Mouse (Mus musculus) heart, embryonic 13.5 days (tissue): ENCODE results near the gene Hexdc. TPM values are rescaled to one million over a fixed set of nuclear protein-coding genes. Genes with fewer than 3 reads are reported as not detected.

Source experiments
- ATAC-seq: fragments of 200-750 bp; cut with Nextera tagmentation; 2 replicates; pipeline ENCODE4 v1.8.0; 2017; ENCODE audit warnings: moderate TSS enrichment; ENCODE audit not compliant: insufficient number of reproducible peaks, low FRiP score, low TSS enrichment; ENCODE audit errors: extremely low read depth
- H3K27ac ChIP-seq: fragments of 300-500 bp; sonication (generic); replicated peaks from 2 replicates; pipeline ENCODE4 v1.5.1; 2015; ENCODE audit warnings: moderate library complexity, mild to moderate bottlenecking, inconsistent platforms
- H3K27me3 ChIP-seq: fragments of 300-500 bp; sonication (generic); replicated peaks from 2 replicates; pipeline ENCODE4 v1.6.1; 2015; ENCODE audit warnings: mild to moderate bottlenecking, inconsistent platforms
- H3K36me3 ChIP-seq: fragments of 300-500 bp; sonication (generic); 2 replicates; pipeline ENCODE4 v1.6.1; 2015; ENCODE audit warnings: mild to moderate bottlenecking, inconsistent platforms
- H3K4me1 ChIP-seq: fragments of 300-500 bp; sonication (generic); 2 replicates; pipeline ENCODE4 v1.6.1; 2015; ENCODE audit warnings: inconsistent platforms
- H3K4me2 ChIP-seq: fragments of 300-500 bp; sonication (generic); 2 replicates; pipeline ENCODE4 v1.6.1; 2015; ENCODE audit warnings: inconsistent platforms, mild to moderate bottlenecking, moderate library complexity
- H3K4me3 ChIP-seq: fragments of 300-500 bp; sonication (generic); 2 replicates; pipeline ENCODE4 v1.5.1; 2015; ENCODE audit warnings: moderate library complexity, mild to moderate bottlenecking, inconsistent platforms
- H3K9ac ChIP-seq: fragments of 300-500 bp; sonication (generic); 2 replicates; pipeline ENCODE4 v1.6.1; 2015; ENCODE audit warnings: inconsistent platforms, mild to moderate bottlenecking, moderate library complexity
- H3K9me3 ChIP-seq: fragments of 300-500 bp; sonication (generic); 2 replicates; pipeline ENCODE4 v1.6.1; 2016; ENCODE audit warnings: inconsistent platforms
- WGBS: fragments of 180-500 bp; shearing (Covaris S2); methylation state at CpG from one replicate; pipeline ENCODE4 v1.1.7; 2015; ENCODE audit warnings: mixed read lengths; 5-methylcytosine and 5-hydroxymethylcytosine counted together
- polyA plus RNA-seq: library from polyadenylated mRNA; unstranded; fragments of >200 nt; fragmentation: Nextera tagmentation; extraction: Ambion mirVana; gene quantifications from 2 replicates; pipeline ENCODE4 v1.2.1, GENCODE M21; 2015

The Hexdc gene
- polyA plus RNA-seq, 1 experiment from 2014 or later = 7.6 TPM

GRCm38 (mm10) chr11:121259160-121260100 lies 55.2 kb downstream of the Hexdc start, which contains the start of gene Foxk2:
TSS of gene Foxk2 (plus strand) at chr11:121259990.
- Histone ChIP-seq H3K4me3 (peak within 1 kb of the TSS; percentile 99), H3K9me3 (no peaks in the 10 kb centered on the region), H3K4me1 (peaks cover 26% of the 10 kb centered on the region), H3K9ac (peak within 1 kb of the TSS; percentile 99), H3K27me3 (no peaks in the 10 kb centered on the region), H3K36me3 (peaks cover 48% of the 10 kb centered on the region), H3K27ac (peak within 1 kb of the TSS; percentile 91), H3K4me2 (peak within 1 kb of the TSS; percentile 97)
- peak; percentile 96 for ATAC-seq
- 1% methylated on average over 68 of the region's 91 CpGs for WGBS

GRCm38 (mm10) chr11:121260211-121260906 lies 56.1 kb downstream of the Hexdc start:
- Histone ChIP-seq H3K4me1 (peaks cover 26% of the 10 kb centered on the region), H3K36me3 (peaks cover 46% of the 10 kb centered on the region), H3K4me2 (peak overlapping the region; percentile 97), H3K27ac (peak overlapping the region; percentile 80), H3K27me3 (no peaks in the 10 kb centered on the region), H3K9ac (peak overlapping the region; percentile 99), H3K9me3 (no peaks in the 10 kb centered on the region), H3K4me3 (peak overlapping the region; percentile 99)
- 1% methylated on average over 46 of the region's 60 CpGs for WGBS
- peak; percentile 33 for ATAC-seq

DNA sequence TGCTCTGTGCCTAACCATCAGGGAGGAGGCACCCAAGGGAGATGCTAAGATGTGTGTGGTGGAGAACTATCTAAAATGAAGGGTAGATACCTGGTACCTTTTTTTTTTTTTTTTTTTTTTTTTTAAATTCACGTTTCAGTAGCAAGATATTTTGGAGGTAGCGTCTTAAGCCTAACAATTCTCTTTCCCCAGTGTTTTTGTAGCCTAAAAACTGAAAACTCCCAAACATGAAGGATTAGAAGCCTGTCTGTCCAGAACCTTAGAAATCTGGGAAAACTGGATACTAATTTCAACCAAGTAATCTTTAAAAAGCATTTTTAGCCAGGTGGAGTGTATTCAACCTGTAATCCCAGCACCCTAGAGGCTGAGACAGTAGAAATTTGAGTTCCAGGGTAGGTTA lies 56.8 kb downstream of the Hexdc start:
- H3K4me2 ChIP-seq = peak overlapping the region; percentile 97
- peaks cover 26% of the 10 kb centered on the region for H3K4me1 ChIP-seq
- H3K4me3 ChIP-seq = peak overlapping the region; percentile 99
- no peaks in the 10 kb centered on the region for H3K9me3 ChIP-seq
- H3K27me3 ChIP-seq = no peaks in the 10 kb centered on the region
- no peak for ATAC-seq
- 42% methylated on average over 2 of the region's 2 CpGs for WGBS
- peak overlapping the region; percentile 99 for H3K9ac ChIP-seq
- no peak overlapping the region for H3K27ac ChIP-seq
- peaks cover 46% of the 10 kb centered on the region for H3K36me3 ChIP-seq

Other genes with a start within 250 kb of the Hexdc start
- gene Csnk1d, start 213.1 kb upstream of the Hexdc start, polyA plus RNA-seq = 71.4 and 71.5 TPM in 2 replicates
- 0.22 and 0.29 TPM in 2 replicates for gene Cd7, start 165.0 kb upstream of the Hexdc start, polyA plus RNA-seq
- gene Sectm1b, start 140.9 kb upstream of the Hexdc start, polyA plus RNA-seq = not detected in 2 replicates
- 0.11 TPM in 1 of 2 replicates, not detected in the other for gene Sectm1a, start 123.2 kb upstream of the Hexdc start, polyA plus RNA-seq
- gene Tex19.2, start 85.8 kb upstream of the Hexdc start, polyA plus RNA-seq = not detected in 2 replicates
- gene Tex19.1, start 58.3 kb upstream of the Hexdc start, polyA plus RNA-seq = not detected in 2 replicates
- gene Uts2r, start 44.2 kb upstream of the Hexdc start, polyA plus RNA-seq = not detected in 2 replicates
- 28.4 and 34.6 TPM in 2 replicates for gene Ogfod3, start 278 bp downstream of the Hexdc start, polyA plus RNA-seq
- gene Cybc1, start 24.9 kb downstream of the Hexdc start, polyA plus RNA-seq = 21.5 and 21.6 TPM in 2 replicates
- gene Narf, start 32.8 kb downstream of the Hexdc start, polyA plus RNA-seq = 46.1 and 52.9 TPM in 2 replicates
- gene Foxk2, start 55.6 kb downstream of the Hexdc start, polyA plus RNA-seq = 5.0 and 5.1 TPM in 2 replicates
- gene Wdr45b, start 150.0 kb downstream of the Hexdc start, polyA plus RNA-seq = 70.9 and 72.7 TPM in 2 replicates
- 4.6 and 5.0 TPM in 2 replicates for gene Rab40b, start 183.8 kb downstream of the Hexdc start, polyA plus RNA-seq
- gene Fn3krp, start 217.0 kb downstream of the Hexdc start, polyA plus RNA-seq = 4.6 and 5.5 TPM in 2 replicates
- 8.9 and 9.6 TPM in 2 replicates for gene Fn3k, start 230.5 kb downstream of the Hexdc start, polyA plus RNA-seq
- gene Tbcd, start 247.5 kb downstream of the Hexdc start, polyA plus RNA-seq = 21.0 and 22.1 TPM in 2 replicates